Mouse (Mus musculus) forebrain, embryonic 10.5 days (tissue): ENCODE measurements at regions not wholly inside any gene's neighbourhood (a gene's known extent, or its start where the extent isn't known, plus 50 kb on each side); places are given as distances from the start of the nearest gene placed in this dataset.

Source experiments
- DNase-seq: peaks from one replicate; pipeline ENCODE4 v3.0.0-alpha.2; 2017; ENCODE audit warnings: low spot score; ENCODE audit errors: extremely low spot score
- H3K27ac ChIP-seq: fragments of 300-500 bp; sonication (generic); 2 replicates; pipeline ENCODE4 v1.5.1; 2016; ENCODE audit warnings: mild to moderate bottlenecking
- H3K27me3 ChIP-seq: fragments of 300-500 bp; sonication (generic); 2 replicates; pipeline ENCODE4 v1.6.1; 2016; ENCODE audit warnings: mild to moderate bottlenecking; ENCODE audit not compliant: poor library complexity, severe bottlenecking
- H3K36me3 ChIP-seq: fragments of 300-500 bp; sonication (generic); replicated peaks from 2 replicates; pipeline ENCODE4 v1.6.1; 2016; ENCODE audit warnings: mild to moderate bottlenecking, moderate library complexity
- H3K4me1 ChIP-seq: fragments of 300-500 bp; sonication (generic); 2 replicates; pipeline ENCODE4 v1.6.1; 2016
- H3K4me3 ChIP-seq: fragments of 300-500 bp; sonication (generic); 2 replicates; pipeline ENCODE4 v1.5.1; 2016; ENCODE audit warnings: mild to moderate bottlenecking, moderate library complexity
- H3K9me3 ChIP-seq: fragments of 300-500 bp; sonication (generic); 2 replicates; pipeline ENCODE4 v1.6.1; 2016; ENCODE audit warnings: mild to moderate bottlenecking, moderate library complexity
- WGBS: fragments of 180-500 bp; shearing (Covaris S2); methylation state at CpG from one replicate; pipeline ENCODE4 v1.1.7; 2016; 5-methylcytosine and 5-hydroxymethylcytosine counted together

GRCm38 (mm10) chr4:95213026-95213425 lies 161.0 kb upstream of the Jun start:
- H3K9me3 ChIP-seq: no peaks in the 10 kb centered on the region
- WGBS: 87% methylated on average over 3 of the region's 3 CpGs
- H3K27ac ChIP-seq: no peak overlapping the region
- H3K4me1 ChIP-seq: peaks cover 29% of the 10 kb centered on the region
- no peaks in the 10 kb centered on the region for H3K27me3 ChIP-seq
- no peaks in the 10 kb centered on the region for H3K36me3 ChIP-seq
- no peak overlapping the region for H3K4me3 ChIP-seq
- no peak for DNase-seq

- DNase-seq: no peak
- Histone ChIP-seq H3K4me1 (peaks cover 25% of the 10 kb centered on the region), H3K9me3 (no peaks in the 10 kb centered on the region), H3K27ac (no peak overlapping the region), H3K27me3 (no peaks in the 10 kb centered on the region), H3K36me3 (no peaks in the 10 kb centered on the region), H3K4me3 (no peak overlapping the region)
- WGBS: 98% methylated on average over 2 of the region's 2 CpGs
Measured at GRCm38 (mm10) chr4:95214026-95214425, 162.0 kb upstream of the Jun start.

GRCm38 (mm10) chr4:95215187-95215586 lies 163.2 kb upstream of the Jun start:
- Histone ChIP-seq H3K9me3 (no peaks in the 10 kb centered on the region), H3K4me3 (no peak overlapping the region), H3K36me3 (no peaks in the 10 kb centered on the region), H3K27ac (no peak overlapping the region), H3K4me1 (peaks cover 16% of the 10 kb centered on the region), H3K27me3 (no peaks in the 10 kb centered on the region)
- no peak for DNase-seq
- 92% methylated on average over 7 of the region's 7 CpGs for WGBS

- DNase-seq: no peak
- no peaks in the 10 kb centered on the region for H3K36me3 ChIP-seq
- H3K4me3 ChIP-seq: no peak overlapping the region
- 76% methylated on average over 1 of the region's 1 CpGs for WGBS
- no peaks in the 10 kb centered on the region for H3K27me3 ChIP-seq
- H3K9me3 ChIP-seq: no peaks in the 10 kb centered on the region
- no peak overlapping the region for H3K27ac ChIP-seq
- H3K4me1 ChIP-seq: no peaks in the 10 kb centered on the region
Measured at GRCm38 (mm10) chr4:95230461-95230860, 178.4 kb upstream of the Jun start.

- H3K4me1 ChIP-seq: no peaks in the 10 kb centered on the region
- H3K27me3 ChIP-seq: no peaks in the 10 kb centered on the region
- no peak for DNase-seq
- no peak overlapping the region for H3K4me3 ChIP-seq
- H3K27ac ChIP-seq: no peak overlapping the region
- no peaks in the 10 kb centered on the region for H3K36me3 ChIP-seq
- no peaks in the 10 kb centered on the region for H3K9me3 ChIP-seq
Measured at GRCm38 (mm10) chr4:95233034-95233433, 181.0 kb upstream of the Jun start.

GRCm38 (mm10) chr4:95234030-95234555 lies 182.1 kb upstream of the Jun start:
- H3K9me3 ChIP-seq: no peaks in the 10 kb centered on the region
- H3K4me3 ChIP-seq: no peak overlapping the region
- no peaks in the 10 kb centered on the region for H3K4me1 ChIP-seq
- WGBS: 93% methylated on average over 2 of the region's 2 CpGs
- no peak overlapping the region for H3K27ac ChIP-seq
- H3K36me3 ChIP-seq: no peaks in the 10 kb centered on the region
- no peaks in the 10 kb centered on the region for H3K27me3 ChIP-seq
- DNase-seq: no peak

- Histone ChIP-seq H3K9me3 (no peaks in the 10 kb centered on the region), H3K27ac (no peak overlapping the region), H3K27me3 (no peaks in the 10 kb centered on the region), H3K36me3 (no peaks in the 10 kb centered on the region), H3K4me1 (peaks cover 8% of the 10 kb centered on the region), H3K4me3 (no peak overlapping the region)
- DNase-seq: no peak
- WGBS: 82% methylated on average over 1 of the region's 1 CpGs
Measured at GRCm38 (mm10) chr4:95247977-95248376, 196.0 kb upstream of the Jun start.

- Histone ChIP-seq H3K27ac (no peak overlapping the region), H3K36me3 (no peaks in the 10 kb centered on the region), H3K4me1 (peaks cover 8% of the 10 kb centered on the region), H3K9me3 (no peaks in the 10 kb centered on the region), H3K27me3 (no peaks in the 10 kb centered on the region), H3K4me3 (no peak overlapping the region)
- DNase-seq: no peak
- 95% methylated on average over 4 of the region's 4 CpGs for WGBS
Measured at GRCm38 (mm10) chr4:95249031-95249430, 197.0 kb upstream of the Jun start.

GRCm38 (mm10) chr4:95250083-95250482 lies 198.1 kb upstream of the Jun start:
- Histone ChIP-seq H3K4me1 (peaks cover 8% of the 10 kb centered on the region), H3K4me3 (no peak overlapping the region), H3K27ac (0 out of 2 replicates have a peak overlapping the region, but pooled peaks have one; percentile 25), H3K36me3 (no peaks in the 10 kb centered on the region), H3K27me3 (no peaks in the 10 kb centered on the region), H3K9me3 (no peaks in the 10 kb centered on the region)
- WGBS: 38% methylated on average over 1 of the region's 1 CpGs
- no peak for DNase-seq

- no peak for DNase-seq
Measured at GRCm38 (mm10) chr4:95269766-95270165, 217.7 kb upstream of the Jun start.

GRCm38 (mm10) chr4:95270389-95270788 lies 218.4 kb upstream of the Jun start:
- no peaks in the 10 kb centered on the region for H3K9me3 ChIP-seq
- no peak overlapping the region for H3K27ac ChIP-seq
- H3K4me1 ChIP-seq: no peaks in the 10 kb centered on the region
- H3K36me3 ChIP-seq: no peaks in the 10 kb centered on the region
- 79% methylated on average over 1 of the region's 1 CpGs for WGBS
- no peaks in the 10 kb centered on the region for H3K27me3 ChIP-seq
- H3K4me3 ChIP-seq: no peak overlapping the region
- no peak for DNase-seq

More at GRCm38 (mm10) chr4:95269766-95270165, 217.7 kb upstream of the Jun start:
- H3K9me3 ChIP-seq: no peaks in the 10 kb centered on the region
- no peaks in the 10 kb centered on the region for H3K27me3 ChIP-seq
- no peaks in the 10 kb centered on the region for H3K36me3 ChIP-seq
- no peak overlapping the region for H3K27ac ChIP-seq
- H3K4me1 ChIP-seq: no peaks in the 10 kb centered on the region
- H3K4me3 ChIP-seq: no peak overlapping the region

GRCm38 (mm10) chr4:95276231-95276630 lies 224.2 kb upstream of the Jun start:
- no peaks in the 10 kb centered on the region for H3K27me3 ChIP-seq
- DNase-seq: no peak
- 64% methylated on average over 3 of the region's 3 CpGs for WGBS
- no peaks in the 10 kb centered on the region for H3K9me3 ChIP-seq
- no peak overlapping the region for H3K27ac ChIP-seq
- H3K36me3 ChIP-seq: no peaks in the 10 kb centered on the region
- peaks cover 11% of the 10 kb centered on the region for H3K4me1 ChIP-seq
- no peak overlapping the region for H3K4me3 ChIP-seq

- WGBS: 66% methylated on average over 11 of the region's 11 CpGs
- Histone ChIP-seq H3K4me3 (no peak overlapping the region), H3K27ac (peak overlapping the region; percentile 30; the same call in 1 of the 2 replicates), H3K4me1 (peaks cover 15% of the 10 kb centered on the region), H3K36me3 (no peaks in the 10 kb centered on the region), H3K9me3 (no peaks in the 10 kb centered on the region), H3K27me3 (no peaks in the 10 kb centered on the region)
- DNase-seq: no peak
Measured at GRCm38 (mm10) chr4:95277989-95278713, 226.1 kb upstream of the Jun start.
